Mouse (Mus musculus) liver, adult 2 months (tissue): ENCODE measurements around the gene Arhgef3. TPM values are rescaled to one million over a fixed set of nuclear protein-coding genes. Genes with fewer than 3 reads are reported as not detected.

Experiments
- DNase-seq: peaks from one replicate; pipeline ENCODE4 v3.0.0-alpha.2; 2011; ENCODE audit warnings: low read depth, low spot score; ENCODE audit errors: extremely low read depth
- H3K27ac ChIP-seq: fragments of 200-500 bp; replicated peaks from 2 replicates; pipeline ENCODE4 v1.5.1; 2012; ENCODE audit warnings: low read depth, mild to moderate bottlenecking, control low read depth, inconsistent platforms, low read length; ENCODE audit not compliant: insufficient read depth
- H3K27me3 ChIP-seq: fragments of 200-500 bp; 2 replicates; pipeline ENCODE4 v1.6.1; 2012; ENCODE audit warnings: mild to moderate bottlenecking, moderate library complexity, low read length, inconsistent platforms; ENCODE audit not compliant: control insufficient read depth, insufficient read depth
- H3K36me3 ChIP-seq: fragments of 200-500 bp; 2 replicates; pipeline ENCODE4 v1.6.1; 2012; ENCODE audit warnings: low read length, inconsistent platforms; ENCODE audit not compliant: control insufficient read depth, insufficient read depth
- H3K4me1 ChIP-seq: fragments of 200-500 bp; 2 replicates; pipeline ENCODE4 v1.6.1; 2011; ENCODE audit warnings: low read length; ENCODE audit not compliant: control insufficient read depth, insufficient read depth
- H3K4me3 ChIP-seq: fragments of 200-500 bp; 2 replicates; pipeline ENCODE4 v1.5.1; 2011; ENCODE audit warnings: low read depth, mild to moderate bottlenecking, control low read depth, low read length, moderate library complexity; ENCODE audit not compliant: insufficient read depth
- H3K79me2 ChIP-seq: fragments of 200-500 bp; 2 replicates; pipeline ENCODE4 v1.6.1; 2012; ENCODE audit warnings: inconsistent platforms, mild to moderate bottlenecking, low read length, moderate library complexity; ENCODE audit not compliant: control insufficient read depth, insufficient read depth
- H3K9ac ChIP-seq: fragments of 200-500 bp; 2 replicates; pipeline ENCODE4 v1.6.1; 2012; ENCODE audit warnings: low read depth, mild to moderate bottlenecking, control low read depth, inconsistent platforms, low read length
- CTCF ChIP-seq: fragments of 200-500 bp; IDR thresholded peaks from 2 replicates; pipeline ENCODE4 v1.5.1; 2011; ENCODE audit warnings: low read depth, low read length, control low read depth
- POLR2A ChIP-seq: fragments of 200-500 bp; IDR thresholded peaks from 2 replicates; pipeline ENCODE4 v1.6.1; 2011; ENCODE audit warnings: low read length, control low read depth; ENCODE audit not compliant: insufficient read depth; ENCODE audit errors: extremely low read depth
- WGBS: fragments of 180-500 bp; shearing (Covaris S2); methylation state at CpG from one replicate; pipeline ENCODE4 v1.1.7; 2018; 5-methylcytosine and 5-hydroxymethylcytosine counted together
- polyA plus RNA-seq: library from polyadenylated mRNA; depleted of rRNA; stranded (reverse); fragments of >200 nt; gene quantifications from 2 replicates; pipeline ENCODE4 v1.2.3, GENCODE M21; 2012
- total RNA-seq: library from RNA; depleted of rRNA; stranded (reverse); fragments of >200 nt; gene quantifications from 2 replicates; pipeline ENCODE4 v1.2.3, GENCODE M21; 2014

Gene Arhgef3
- total and polyA plus RNA-seq, 2 experiments, result 6.4 to 19.3 TPM

DNA sequence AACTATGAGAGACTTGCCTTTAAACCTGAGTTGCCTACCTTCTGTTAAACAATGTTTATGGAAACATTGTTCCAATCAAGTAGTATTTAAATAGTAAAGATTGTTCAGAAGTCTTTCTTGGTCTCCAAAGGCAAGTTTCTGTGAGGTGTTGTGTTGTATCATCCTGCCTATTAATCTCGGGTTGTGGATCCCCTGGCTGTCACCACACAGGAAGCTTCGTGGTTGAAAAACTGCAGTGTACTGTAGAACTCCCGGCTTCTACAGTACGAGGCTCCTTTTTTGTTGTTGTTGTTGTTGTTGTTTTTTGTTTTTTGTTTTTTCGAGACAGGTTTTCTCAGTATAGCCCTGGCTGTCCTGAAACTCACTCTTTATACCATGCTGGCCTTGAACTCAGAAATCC is 29.2 kb upstream of the Arhgef3 start:
- Histone ChIP-seq H3K4me1 (no peaks in the 10 kb centered on the region), H3K4me3 (no peak overlapping the region), H3K27ac (no peak overlapping the region), H3K27me3 (no peaks in the 10 kb centered on the region), H3K79me2 (no peaks in the 10 kb centered on the region), H3K36me3 (no peaks in the 10 kb centered on the region), H3K9ac (no peak overlapping the region)
- WGBS, result 79% methylated on average over 5 of the region's 5 CpGs
- DNase-seq, result no peak
- TF ChIP-seq POLR2A (no peak), CTCF (no peak)

DNA sequence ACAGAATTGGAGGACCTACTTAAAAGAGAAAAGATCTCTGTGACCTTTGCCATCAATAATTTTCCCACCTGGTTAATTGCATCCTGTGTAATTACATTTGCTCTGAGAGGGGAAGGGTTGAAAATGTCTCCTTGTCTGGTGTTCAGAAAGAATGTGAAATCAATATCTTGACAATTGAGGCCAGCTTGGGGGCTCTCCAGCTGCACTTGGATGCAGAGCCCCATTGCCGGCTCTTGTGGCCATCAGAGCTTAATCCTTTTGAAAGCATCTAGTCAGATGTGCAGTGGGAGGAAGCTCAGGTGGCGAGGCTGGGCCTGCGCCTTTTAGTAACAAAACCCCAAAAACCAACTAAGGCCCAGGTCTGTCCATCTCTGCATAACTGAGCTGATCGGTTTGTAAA is 28.7 kb upstream of the Arhgef3 start:
- no peaks in the 10 kb centered on the region for H3K4me1 ChIP-seq
- H3K27ac ChIP-seq, result no peak overlapping the region
- 93% methylated on average over 4 of the region's 4 CpGs for WGBS
- no peaks in the 10 kb centered on the region for H3K36me3 ChIP-seq
- H3K79me2 ChIP-seq, result no peaks in the 10 kb centered on the region
- H3K9ac ChIP-seq, result no peak overlapping the region
- no peaks in the 10 kb centered on the region for H3K27me3 ChIP-seq
- no peak for DNase-seq
- H3K4me3 ChIP-seq, result no peak overlapping the region
- no peak for TF ChIP-seq POLR2A
- no peak for TF ChIP-seq CTCF

DNA sequence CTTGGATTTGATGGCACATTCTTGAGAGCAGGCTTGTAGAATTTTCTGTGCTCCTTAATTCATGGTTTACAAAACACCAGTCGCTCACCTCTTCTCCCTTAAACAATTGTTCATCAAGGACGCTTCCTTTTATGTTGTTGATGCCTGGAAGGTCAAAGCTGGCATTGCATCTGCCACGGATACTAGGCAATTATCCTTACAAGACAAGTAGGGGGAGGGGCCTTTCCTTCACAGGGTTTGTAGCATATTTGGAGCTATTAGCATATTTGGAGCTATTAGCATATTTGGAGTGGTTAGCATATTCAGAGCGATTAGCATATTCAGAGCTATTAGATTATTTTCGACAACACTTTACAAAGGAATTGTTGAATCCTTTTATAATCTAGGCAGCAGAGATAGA is 20.5 kb upstream of the Arhgef3 start:
- Histone ChIP-seq H3K27me3 (no peaks in the 10 kb centered on the region), H3K4me3 (no peak overlapping the region), H3K9ac (no peak overlapping the region), H3K79me2 (no peaks in the 10 kb centered on the region), H3K36me3 (no peaks in the 10 kb centered on the region), H3K27ac (no peak overlapping the region), H3K4me1 (no peaks in the 10 kb centered on the region)
- no peak for DNase-seq
- TF ChIP-seq CTCF (no peak), POLR2A (no peak)
- 86% methylated on average over 5 of the region's 5 CpGs for WGBS

DNA sequence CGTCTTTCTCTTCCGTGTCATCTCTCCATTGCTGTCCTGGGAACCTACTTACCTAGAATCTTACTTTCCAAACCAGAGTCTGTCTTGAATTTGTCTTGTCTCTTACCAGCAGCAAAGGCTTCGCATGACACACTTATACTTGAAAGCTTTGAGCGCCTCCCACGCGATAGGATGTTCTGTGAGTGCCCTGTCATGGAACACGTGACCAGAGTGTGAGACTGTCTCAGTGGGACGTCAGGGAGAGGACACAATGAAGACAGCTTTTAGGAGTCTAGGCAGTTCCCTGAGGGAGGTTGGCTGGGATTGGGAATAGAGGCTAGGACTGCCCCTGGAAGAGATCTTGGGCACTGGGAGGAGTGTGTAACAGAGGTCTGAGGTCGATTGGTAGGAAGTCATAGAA is 18.6 kb upstream of the Arhgef3 start:
- 0 out of 2 replicates have a peak, but pooled peaks cover under 1% of the 10 kb centered on the region for H3K4me1 ChIP-seq
- H3K27ac ChIP-seq, result no peak overlapping the region
- H3K79me2 ChIP-seq, result no peaks in the 10 kb centered on the region
- no peaks in the 10 kb centered on the region for H3K27me3 ChIP-seq
- no peaks in the 10 kb centered on the region for H3K36me3 ChIP-seq
- no peak overlapping the region for H3K4me3 ChIP-seq
- no peak for DNase-seq
- no peak for TF ChIP-seq CTCF
- no peak for TF ChIP-seq POLR2A
- H3K9ac ChIP-seq, result no peak overlapping the region
- WGBS, result 76% methylated on average over 9 of the region's 9 CpGs

DNA sequence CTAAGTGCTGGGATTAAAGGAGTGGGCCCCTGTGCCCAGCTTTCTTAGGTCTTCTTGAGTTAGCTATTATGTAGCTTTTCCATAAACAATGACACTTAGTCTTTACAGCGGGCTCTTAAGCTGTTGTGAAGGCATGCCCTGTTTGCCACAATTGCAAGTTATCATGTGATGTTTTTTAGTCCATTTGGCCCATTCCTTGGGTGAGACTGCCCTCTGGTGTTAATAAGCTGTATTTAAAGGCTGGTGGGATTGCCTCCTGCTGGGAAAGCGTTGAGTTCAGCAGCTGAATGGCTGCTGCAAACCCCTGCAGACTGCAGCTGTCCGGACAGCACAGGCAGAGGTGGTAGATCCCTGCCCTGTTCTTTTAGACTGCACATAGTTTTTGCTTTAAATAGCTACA is 17.9 kb upstream of the Arhgef3 start:
- TF ChIP-seq POLR2A (no peak), CTCF (peak; percentile 48)
- Histone ChIP-seq H3K27ac (no peak overlapping the region), H3K9ac (no peak overlapping the region), H3K27me3 (no peaks in the 10 kb centered on the region), H3K4me3 (no peak overlapping the region), H3K36me3 (no peaks in the 10 kb centered on the region), H3K4me1 (peaks cover 6% of the 10 kb centered on the region; the same call in 1 of the 2 replicates), H3K79me2 (no peaks in the 10 kb centered on the region)
- WGBS, result 16% methylated on average over 3 of the region's 3 CpGs
- peak; percentile 62 for DNase-seq

DNA sequence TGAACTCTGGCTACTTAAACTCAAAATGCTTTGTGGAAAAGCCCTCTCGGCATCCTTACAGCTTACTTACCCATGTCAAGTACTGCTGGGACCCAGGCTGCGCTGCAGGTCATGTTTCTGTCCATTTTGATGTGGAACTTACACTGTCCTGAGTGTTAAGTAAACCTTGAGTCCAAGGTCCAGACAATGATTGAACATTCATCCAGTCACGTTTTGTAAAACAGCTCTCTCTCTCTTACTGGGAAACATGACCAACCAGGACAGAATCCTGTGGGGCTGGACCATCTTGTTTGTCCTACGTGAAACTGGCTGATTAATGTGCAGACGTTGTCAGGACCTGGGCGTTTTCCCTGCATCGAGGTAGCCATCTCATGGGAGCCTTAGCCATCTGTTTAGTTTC is 13.0 kb upstream of the Arhgef3 start:
- peak overlapping the region; percentile 5; the same call in 1 of the 2 replicates for H3K9ac ChIP-seq
- TF ChIP-seq POLR2A, result no peak
- no peak for TF ChIP-seq CTCF
- H3K36me3 ChIP-seq, result no peaks in the 10 kb centered on the region
- WGBS, result 26% methylated on average over 7 of the region's 7 CpGs
- peak overlapping the region; percentile 1; the same call in 1 of the 2 replicates for H3K4me3 ChIP-seq
- peak overlapping the region; percentile 5; the same call in 1 of the 2 replicates for H3K27ac ChIP-seq
- no peaks in the 10 kb centered on the region for H3K27me3 ChIP-seq
- DNase-seq, result peak; percentile 97
- no peaks in the 10 kb centered on the region for H3K79me2 ChIP-seq
- H3K4me1 ChIP-seq, result peaks cover 8% of the 10 kb centered on the region; the same call in 1 of the 2 replicates
